Mouse (Mus musculus): Measurements from ENCODE around the gene Arl3.
"Not testable (repeated sequence)": the region's sequence is repeated elsewhere in the genome, so short reads cannot be mapped to it uniquely, and the experiment has no call there.

GRCm38 (mm10) chr19:46571211-46571877, 1.7 kb downstream of the Arl3 start:
- not testable (repeated sequence) for TF ChIP-seq POLR2A (IDR thresholded peaks at IDR 0.05; ENCODE audit: control insufficient read depth, low read depth, low read length); CTCF (IDR thresholded peaks at IDR 0.05; ENCODE audit: control insufficient read depth, insufficient read depth, insufficient replicate concordance, low read depth, low read length)
